Mouse (Mus musculus) liver, embryonic 12.5 days (tissue): ENCODE results near the gene Ccdc71. TPM values are rescaled to one million over a fixed set of nuclear protein-coding genes. Genes with fewer than 3 reads are reported as not detected.
A peak's percentile ranks its signal among the peaks of the same experiment; 100 is the strongest.

Experiments
- ATAC-seq: fragments of 200-750 bp; cut with Nextera tagmentation; 2 replicates; pipeline ENCODE4 v1.8.0; 2017; ENCODE audit warnings: moderate number of reproducible peaks, mild to moderate bottlenecking, moderate library complexity
- H3K27ac ChIP-seq: fragments of 300-500 bp; sonication (generic); 2 replicates; pipeline ENCODE4 v1.5.1; 2016; ENCODE audit warnings: mild to moderate bottlenecking
- H3K27me3 ChIP-seq: fragments of 300-500 bp; sonication (generic); replicated peaks from 2 replicates; pipeline ENCODE4 v1.6.1; 2016; ENCODE audit warnings: mild to moderate bottlenecking, moderate library complexity
- H3K36me3 ChIP-seq: fragments of 300-500 bp; sonication (generic); 2 replicates; pipeline ENCODE4 v1.6.1; 2016; ENCODE audit warnings: mild to moderate bottlenecking, moderate library complexity
- H3K4me1 ChIP-seq: fragments of 300-500 bp; sonication (generic); 2 replicates; pipeline ENCODE4 v1.6.1; 2016
- H3K4me2 ChIP-seq: fragments of 300-500 bp; sonication (generic); 2 replicates; pipeline ENCODE4 v1.6.1; 2016; ENCODE audit warnings: mild to moderate bottlenecking, moderate library complexity
- H3K4me3 ChIP-seq: fragments of 300-500 bp; sonication (generic); 2 replicates; pipeline ENCODE4 v1.5.1; 2016; ENCODE audit warnings: mild to moderate bottlenecking, moderate library complexity
- H3K9ac ChIP-seq: fragments of 300-500 bp; sonication (generic); 2 replicates; pipeline ENCODE4 v1.6.1; 2016; ENCODE audit warnings: mild to moderate bottlenecking, moderate library complexity
- H3K9me3 ChIP-seq: fragments of 300-500 bp; sonication (generic); replicated peaks from 2 replicates; pipeline ENCODE4 v1.6.1; 2016; ENCODE audit warnings: mild to moderate bottlenecking, moderate library complexity
- WGBS: fragments of 180-500 bp; shearing (Covaris S2); methylation state at CpG from one replicate; pipeline ENCODE4 v1.1.7; 2016; ENCODE audit not compliant: insufficient replicate concordance; 5-methylcytosine and 5-hydroxymethylcytosine counted together
- polyA plus RNA-seq: library from polyadenylated mRNA; unstranded; fragments of >200 nt; fragmentation: Nextera tagmentation; extraction: Ambion mirVana; gene quantifications from 2 replicates; pipeline ENCODE4 v1.2.1, GENCODE M21; 2016

The Ccdc71 gene
- polyA plus RNA-seq, 1 experiment from 2014 or later = 32.9 TPM

- ATAC-seq = no peak
- Histone ChIP-seq H3K27ac (peak overlapping the region; percentile 96), H3K9me3 (no peaks in the 10 kb centered on the region), H3K4me2 (peak overlapping the region; percentile 94), H3K9ac (peak overlapping the region; percentile 94), H3K36me3 (peaks cover 72% of the 10 kb centered on the region), H3K4me3 (peak overlapping the region; percentile 95), H3K27me3 (no peaks in the 10 kb centered on the region), H3K4me1 (peaks cover 26% of the 10 kb centered on the region)
- 75% methylated on average over 16 of the region's 16 CpGs for WGBS
These were observed 31.9 kb downstream of the Ccdc71 start for GRCm38 (mm10) chr9:108492043-108492750.

- no peak overlapping the region for H3K9ac ChIP-seq
- no peaks in the 10 kb centered on the region for H3K27me3 ChIP-seq
- H3K9me3 ChIP-seq = no peaks in the 10 kb centered on the region
- no peak overlapping the region for H3K4me3 ChIP-seq
- WGBS = 90% methylated on average over 8 of the region's 8 CpGs
- H3K4me2 ChIP-seq = no peak overlapping the region
- H3K27ac ChIP-seq = no peak overlapping the region
- ATAC-seq = no peak
- peaks cover 72% of the 10 kb centered on the region for H3K36me3 ChIP-seq
- peaks cover 26% of the 10 kb centered on the region for H3K4me1 ChIP-seq
These were observed 32.9 kb downstream of the Ccdc71 start for GRCm38 (mm10) chr9:108493246-108493645.

- Histone ChIP-seq H3K4me1 (peaks cover 26% of the 10 kb centered on the region), H3K4me3 (no peak overlapping the region), H3K36me3 (peaks cover 74% of the 10 kb centered on the region), H3K9me3 (no peaks in the 10 kb centered on the region), H3K9ac (no peak overlapping the region), H3K27ac (no peak overlapping the region), H3K4me2 (no peak overlapping the region), H3K27me3 (no peaks in the 10 kb centered on the region)
- no peak for ATAC-seq
- WGBS = 89% methylated on average over 19 of the region's 19 CpGs
These were observed 34.0 kb downstream of the Ccdc71 start for GRCm38 (mm10) chr9:108494146-108494825.

GRCm38 (mm10) chr9:108494905-108495304 lies 34.6 kb downstream of the Ccdc71 start:
- WGBS = 77% methylated on average over 10 of the region's 10 CpGs
- Histone ChIP-seq H3K36me3 (peaks cover 80% of the 10 kb centered on the region), H3K4me1 (peaks cover 21% of the 10 kb centered on the region), H3K27ac (no peak overlapping the region), H3K4me2 (no peak overlapping the region), H3K9ac (no peak overlapping the region), H3K9me3 (no peaks in the 10 kb centered on the region), H3K4me3 (no peak overlapping the region), H3K27me3 (no peaks in the 10 kb centered on the region)
- no peak for ATAC-seq

- no peaks in the 10 kb centered on the region for H3K4me1 ChIP-seq
- no peak overlapping the region for H3K4me2 ChIP-seq
- 88% methylated on average over 7 of the region's 7 CpGs for WGBS
- no peak overlapping the region for H3K9ac ChIP-seq
- H3K36me3 ChIP-seq = peaks cover 94% of the 10 kb centered on the region
- H3K27me3 ChIP-seq = no peaks in the 10 kb centered on the region
- no peak overlapping the region for H3K27ac ChIP-seq
- ATAC-seq = no peak
- H3K9me3 ChIP-seq = no peaks in the 10 kb centered on the region
- no peak overlapping the region for H3K4me3 ChIP-seq
These were observed 38.9 kb downstream of the Ccdc71 start for GRCm38 (mm10) chr9:108499231-108499630.

- H3K4me3 ChIP-seq = no peak overlapping the region
- ATAC-seq = no peak
- H3K9me3 ChIP-seq = no peaks in the 10 kb centered on the region
- H3K9ac ChIP-seq = no peak overlapping the region
- H3K4me1 ChIP-seq = no peaks in the 10 kb centered on the region
- H3K36me3 ChIP-seq = peaks cover 86% of the 10 kb centered on the region
- no peak overlapping the region for H3K4me2 ChIP-seq
- WGBS = 96% methylated on average over 15 of the region's 15 CpGs
- H3K27ac ChIP-seq = no peak overlapping the region
- no peaks in the 10 kb centered on the region for H3K27me3 ChIP-seq
These were observed 39.6 kb downstream of the Ccdc71 start for GRCm38 (mm10) chr9:108499943-108500342.

- H3K27ac ChIP-seq = no peak overlapping the region
- no peak for ATAC-seq
- peaks cover 22% of the 10 kb centered on the region for H3K4me1 ChIP-seq
- H3K36me3 ChIP-seq = peaks cover 46% of the 10 kb centered on the region
- 82% methylated on average over 7 of the region's 7 CpGs for WGBS
- H3K27me3 ChIP-seq = no peaks in the 10 kb centered on the region
- H3K9ac ChIP-seq = peak overlapping the region; percentile 82; the same call in 1 of the 2 replicates
- H3K4me2 ChIP-seq = peak overlapping the region; percentile 86
- peak overlapping the region; percentile 83 for H3K4me3 ChIP-seq
- no peaks in the 10 kb centered on the region for H3K9me3 ChIP-seq
These were observed 46.6 kb downstream of the Ccdc71 start for GRCm38 (mm10) chr9:108506901-108507300.

- Histone ChIP-seq H3K36me3 (peaks cover 46% of the 10 kb centered on the region), H3K9ac (peak within 1 kb of the TSS; percentile 82), H3K4me2 (peak within 1 kb of the TSS; percentile 86), H3K9me3 (no peaks in the 10 kb centered on the region), H3K4me3 (peak within 1 kb of the TSS; percentile 83), H3K27ac (peak within 1 kb of the TSS; percentile 85), H3K4me1 (peaks cover 22% of the 10 kb centered on the region), H3K27me3 (no peaks in the 10 kb centered on the region)
- peak; percentile 96 for ATAC-seq
- WGBS = under 1% methylated on average over 37 of the region's 37 CpGs
These were observed 47.5 kb downstream of the Ccdc71 start, which contains the start of gene Qars for GRCm38 (mm10) chr9:108507619-108508434. TSS of gene Qars (plus strand) at chr9:108507706.

- H3K4me2 ChIP-seq = peak overlapping the region; percentile 86
- WGBS = 41% methylated on average over 7 of the region's 7 CpGs
- no peaks in the 10 kb centered on the region for H3K27me3 ChIP-seq
- H3K36me3 ChIP-seq = peaks cover 48% of the 10 kb centered on the region
- no peak for ATAC-seq
- H3K9ac ChIP-seq = peak overlapping the region; percentile 82
- H3K4me1 ChIP-seq = peaks cover 26% of the 10 kb centered on the region
- H3K27ac ChIP-seq = peak overlapping the region; percentile 85
- H3K9me3 ChIP-seq = no peaks in the 10 kb centered on the region
- H3K4me3 ChIP-seq = peak overlapping the region; percentile 83
These were observed 48.4 kb downstream of the Ccdc71 start for GRCm38 (mm10) chr9:108508776-108509175.
